Mouse (Mus musculus) T-cell, adult 2 months (primary cell): ENCODE data around the gene Plekho2.

Source experiments
- DNase-seq: peaks from one replicate; pipeline ENCODE4 v3.0.0; 2022; ENCODE audit warnings: low spot score

The Plekho2 gene

GRCm38 (mm10) chr9:65579781-65580371 is at the start of gene Plekho2:
Plekho2 (minus strand) TSS chr9:65580040.
- DNase-seq: peak; percentile 89

- peak; percentile 14 for DNase-seq
Measured at GRCm38 (mm10) chr9:65629025-65629766, 49.4 kb upstream of the Plekho2 start, which contains the start of gene Rbpms2. Rbpms2 (plus strand) TSS chr9:65629648.

GRCm38 (mm10) chr9:65624266-65624665 is 44.4 kb upstream of the Plekho2 start:
- no peak for DNase-seq

- no peak for DNase-seq
Measured at GRCm38 (mm10) chr9:65622826-65623225, 43.0 kb upstream of the Plekho2 start.

GRCm38 (mm10) chr9:65621666-65622065 is 41.8 kb upstream of the Plekho2 start:
- no peak for DNase-seq

GRCm38 (mm10) chr9:65621196-65621595 is 41.4 kb upstream of the Plekho2 start:
- no peak for DNase-seq

- DNase-seq: no peak
Measured at GRCm38 (mm10) chr9:65619311-65619710, 39.5 kb upstream of the Plekho2 start.

GRCm38 (mm10) chr9:65613098-65613497 is 33.3 kb upstream of the Plekho2 start:
- DNase-seq: no peak

GRCm38 (mm10) chr9:65611969-65612486 is 32.2 kb upstream of the Plekho2 start:
- no peak for DNase-seq

- DNase-seq: no peak
Measured at GRCm38 (mm10) chr9:65607120-65607519, 27.3 kb upstream of the Plekho2 start.

GRCm38 (mm10) chr9:65606321-65607109 is 26.7 kb upstream of the Plekho2 start:
- no peak for DNase-seq

- DNase-seq: peak; percentile 37
Measured at GRCm38 (mm10) chr9:65605471-65606136, 25.8 kb upstream of the Plekho2 start.

- DNase-seq: no peak
Measured at GRCm38 (mm10) chr9:65603401-65604102, 23.7 kb upstream of the Plekho2 start.

GRCm38 (mm10) chr9:65600951-65601350 is 21.1 kb upstream of the Plekho2 start:
- DNase-seq: no peak

GRCm38 (mm10) chr9:65598765-65599249 is 19.0 kb upstream of the Plekho2 start:
- peak; percentile 37 for DNase-seq

GRCm38 (mm10) chr9:65593596-65593995 is 13.8 kb upstream of the Plekho2 start:
- DNase-seq: no peak

GRCm38 (mm10) chr9:65592721-65593120 is 12.9 kb upstream of the Plekho2 start:
- DNase-seq: no peak

GRCm38 (mm10) chr9:65589091-65589490 is 9.3 kb upstream of the Plekho2 start:
- no peak for DNase-seq

- peak; percentile 33 for DNase-seq
Measured at GRCm38 (mm10) chr9:65587573-65588358, 7.9 kb upstream of the Plekho2 start.

GRCm38 (mm10) chr9:65587270-65587572 is 7.4 kb upstream of the Plekho2 start:
- no peak for DNase-seq
